Mouse (Mus musculus): ENCODE measurements around the gene Gga1.
"Not testable (repeated sequence)": the region's sequence is repeated elsewhere in the genome, so short reads cannot be mapped to it uniquely, and the experiment has no call there.

Gga1 gene

GRCm38 (mm10) chr15:78845321-78845720, 31.7 kb upstream of the Gga1 start:
- DNase-seq (ENCODE audit: low spot score in 2 of 2), result no peak

GRCm38 (mm10) chr15:78845867-78846266, 31.1 kb upstream of the Gga1 start:
- DNase-seq (ENCODE audit: low spot score in 2 of 2), result no peak

GRCm38 (mm10) chr15:78846352-78846751, 30.6 kb upstream of the Gga1 start:
- no peak for DNase-seq (ENCODE audit: low spot score in 2 of 2)

DNA sequence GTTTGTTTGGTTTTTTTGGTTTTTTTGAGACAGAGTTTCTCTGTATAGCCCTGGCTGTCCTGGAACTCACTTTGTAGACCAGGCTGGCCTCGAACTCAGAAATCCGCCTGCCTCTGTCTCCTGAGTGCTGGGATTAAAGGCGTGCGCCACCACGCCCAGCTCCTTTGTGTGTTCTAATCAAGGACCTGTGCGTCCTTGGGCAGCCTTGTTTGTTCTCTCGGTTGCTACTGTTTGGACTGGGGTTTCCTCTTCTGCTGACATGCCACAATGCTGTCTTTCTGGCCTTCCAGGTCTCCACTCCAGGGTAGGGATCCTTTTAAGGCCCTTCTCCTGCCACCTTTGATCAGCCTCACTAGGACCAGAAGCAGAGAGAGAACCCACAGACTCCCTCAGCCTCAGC, 30.2 kb upstream of the Gga1 start:
- DNase-seq (ENCODE audit: low spot score in 2 of 2), result not testable (repeated sequence)

DNA sequence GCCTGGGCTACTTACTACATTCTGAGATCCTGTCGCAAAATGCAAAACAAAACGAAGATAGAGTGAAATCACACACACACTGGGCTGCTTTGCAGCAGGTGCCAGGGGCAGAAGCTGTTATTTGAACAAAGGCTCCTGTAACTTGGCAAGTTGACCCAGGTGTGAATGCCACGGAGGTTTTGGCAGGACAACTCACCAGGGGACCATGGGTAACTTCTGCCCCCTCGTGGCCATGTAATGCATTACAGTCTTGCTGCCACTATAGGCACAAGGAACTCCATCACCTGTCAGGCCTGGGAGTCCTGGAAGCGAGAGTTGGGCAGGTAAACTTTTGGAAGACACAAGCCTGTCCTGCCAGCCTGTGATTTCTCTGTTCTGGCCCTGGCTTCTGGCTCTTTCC, 28.5 kb upstream of the Gga1 start:
- peak; percentile 79 to 83 for DNase-seq (ENCODE audit: low spot score in 2 of 2)

DNA sequence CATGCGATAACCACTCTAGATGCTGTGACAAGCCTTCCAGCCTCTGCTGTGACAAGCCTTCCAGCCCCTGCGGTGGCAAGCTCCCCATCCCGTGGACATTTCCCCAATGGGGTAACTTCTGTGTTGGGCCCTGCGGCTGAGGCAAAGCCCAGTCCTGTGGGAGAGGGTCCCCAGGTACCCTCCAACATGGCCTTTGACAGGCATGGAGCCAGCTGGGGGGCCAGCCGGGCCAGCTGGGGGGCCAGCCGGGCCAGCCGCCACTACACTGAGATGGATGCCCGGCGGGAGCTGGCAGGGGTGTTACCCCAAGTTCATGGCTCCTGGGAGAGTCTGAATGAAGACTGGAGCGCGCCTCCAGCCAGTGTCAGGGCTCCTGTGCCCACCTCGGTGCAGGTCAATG, 27.5 kb upstream of the Gga1 start:
- no peak for DNase-seq (ENCODE audit: low spot score in 2 of 2)

DNA sequence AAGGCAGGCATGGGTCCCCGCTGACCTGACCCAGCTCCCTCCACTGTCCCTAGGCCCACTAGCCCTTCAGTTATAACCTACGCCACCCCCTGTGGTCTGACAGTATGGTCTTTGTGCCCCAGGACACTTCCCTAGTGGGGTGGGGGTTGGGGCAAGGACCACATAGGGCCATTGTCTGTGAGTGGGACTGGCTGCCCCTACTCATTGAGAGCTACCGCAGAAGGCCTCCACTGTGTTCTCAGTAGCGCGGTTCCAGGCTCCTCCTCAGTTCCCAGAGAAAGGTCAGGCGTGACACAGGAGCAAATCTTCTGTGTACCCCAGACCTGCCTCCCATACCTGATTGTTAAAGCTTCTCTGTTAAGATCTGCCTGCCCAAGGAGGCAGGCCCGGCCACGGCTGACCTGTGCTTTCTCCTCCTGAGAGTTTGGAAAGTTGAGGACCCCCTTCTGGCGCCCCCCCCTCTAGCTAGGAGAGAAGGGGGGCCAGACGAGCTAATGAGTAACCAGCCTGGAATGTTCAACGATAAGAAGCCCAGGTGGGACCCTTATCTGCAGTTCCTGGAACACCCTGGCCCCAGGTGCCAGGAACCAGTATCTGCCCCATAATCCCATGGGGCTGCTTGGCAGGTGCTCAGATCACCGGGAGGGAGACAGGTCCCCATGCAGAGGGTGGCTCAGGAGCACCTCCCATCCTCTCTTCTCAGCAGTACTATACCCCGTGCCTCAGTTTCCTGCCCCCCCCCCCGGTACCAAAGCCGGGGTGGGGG, 26.7 kb upstream of the Gga1 start:
- DNase-seq (ENCODE audit: low spot score in 2 of 2), result no peak

DNA sequence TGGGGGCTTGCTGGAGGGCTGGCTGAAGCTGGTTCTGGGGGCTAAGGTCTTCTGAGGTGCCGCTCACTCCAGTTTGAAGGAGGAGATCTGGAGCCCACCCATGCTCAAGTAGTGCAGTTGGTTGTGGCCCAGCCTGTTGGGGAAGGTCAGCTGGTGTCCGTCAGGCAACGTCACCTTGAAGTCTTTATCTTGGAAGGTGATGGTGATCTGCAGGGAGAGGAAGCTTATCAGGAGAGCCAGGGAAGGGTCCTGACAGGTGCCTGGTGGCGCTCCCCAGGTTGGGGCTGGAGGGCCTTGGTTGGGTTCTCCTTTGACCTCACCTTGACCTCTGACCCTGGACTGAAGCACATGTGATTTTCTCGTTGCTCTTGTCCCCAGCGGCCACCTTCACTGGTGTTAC, 26.0 kb upstream of the Gga1 start:
- DNase-seq (ENCODE audit: low spot score in 2 of 2), result no peak

GRCm38 (mm10) chr15:78851505-78852153, 25.4 kb upstream of the Gga1 start:
- peak; percentile 90 to 92 for DNase-seq (ENCODE audit: low spot score in 2 of 2)

GRCm38 (mm10) chr15:78855303-78855965, 21.6 kb upstream of the Gga1 start, which contains the start of gene Lgals2:
Gene Lgals2 (minus strand): TSS chr15:78855529.
- DNase-seq (ENCODE audit: low spot score in 2 of 2), result no peak

- DNase-seq (ENCODE audit: low spot score in 2 of 2), result no peak
These were observed 20.0 kb upstream of the Gga1 start for GRCm38 (mm10) chr15:78857009-78857408.

DNA sequence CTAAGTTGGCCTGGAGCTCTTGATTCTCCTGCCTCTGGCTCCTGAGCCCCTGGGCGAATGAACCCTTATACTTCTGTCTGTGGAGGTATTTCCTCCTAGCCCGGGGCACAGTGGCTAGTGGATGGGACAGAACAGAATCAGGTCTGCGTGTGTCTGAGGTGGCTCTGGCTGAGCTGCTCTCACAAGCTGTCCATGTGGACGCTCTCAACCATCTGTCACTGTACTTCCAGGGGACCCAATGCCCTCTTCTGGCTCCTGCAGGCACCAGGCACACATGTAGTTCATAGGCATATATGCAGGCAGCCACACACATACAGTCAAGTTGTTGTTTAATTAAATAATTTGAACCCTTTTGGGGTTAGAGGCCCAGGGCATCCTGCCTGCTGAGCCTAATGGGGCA, 17.7 kb upstream of the Gga1 start:
- no peak for DNase-seq (ENCODE audit: low spot score in 2 of 2)

DNA sequence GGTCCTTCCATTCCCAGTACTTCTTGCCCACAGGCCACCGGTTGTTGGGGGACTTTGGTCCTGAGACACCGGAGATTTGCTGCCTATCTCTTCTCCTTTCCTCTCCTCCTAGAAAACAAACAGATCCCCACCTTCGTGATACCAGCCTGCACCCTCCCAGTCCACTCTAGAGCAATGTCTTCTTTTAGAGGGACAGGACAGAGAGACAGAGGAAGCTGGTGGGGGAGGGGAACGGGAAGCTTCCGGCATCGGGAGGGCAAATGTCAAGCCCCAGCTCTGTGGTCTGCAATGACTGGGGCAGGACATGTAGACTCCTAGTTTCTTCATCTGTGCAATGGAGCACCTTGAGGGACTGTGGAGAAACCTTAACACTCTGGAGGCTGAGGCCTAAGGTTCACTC, 17.3 kb upstream of the Gga1 start:
- no peak for DNase-seq (ENCODE audit: low spot score in 2 of 2)

DNA sequence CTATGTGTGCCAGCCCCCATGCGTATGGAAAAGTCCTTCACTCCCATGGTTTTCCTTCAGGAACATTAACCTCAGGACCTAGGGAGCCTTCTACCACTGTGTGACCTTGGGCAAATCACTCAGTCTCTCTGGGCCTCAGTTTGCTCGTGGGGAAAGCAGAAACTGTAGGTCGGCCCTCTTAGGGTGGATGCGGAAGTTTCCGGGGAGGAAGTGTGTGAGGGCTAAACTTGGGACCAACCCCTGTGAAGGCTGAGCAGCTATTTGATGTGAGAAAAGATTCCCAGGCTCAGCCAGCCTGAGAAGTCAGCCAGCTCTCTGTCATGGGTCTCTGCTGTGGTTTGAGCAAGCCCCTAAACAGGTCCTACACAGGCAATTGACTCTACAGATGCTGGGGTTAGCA, 14.7 kb upstream of the Gga1 start:
- DNase-seq (ENCODE audit: low spot score in 2 of 2), result no peak

DNA sequence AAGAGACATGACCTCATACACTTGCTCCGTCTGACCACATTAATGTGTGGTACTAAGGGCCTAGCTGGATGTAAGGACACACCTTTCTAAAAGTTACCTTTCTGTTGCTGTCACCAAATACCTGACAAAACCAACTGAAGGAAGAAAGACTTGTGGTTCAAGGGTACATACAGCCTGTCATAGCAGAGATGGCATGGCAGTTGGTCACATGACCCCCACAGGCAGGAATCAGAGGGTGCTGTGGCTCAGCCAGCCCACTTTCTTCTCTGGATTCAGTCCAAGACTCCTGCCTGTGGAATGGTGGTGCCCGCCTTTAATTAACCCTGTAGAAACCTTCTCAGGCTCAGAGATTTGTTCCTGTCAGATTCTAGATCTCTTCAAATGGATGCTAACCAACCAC, 13.8 kb upstream of the Gga1 start:
- no peak for DNase-seq (ENCODE audit: low spot score in 2 of 2)

GRCm38 (mm10) chr15:78863852-78864253, 13.1 kb upstream of the Gga1 start:
- DNase-seq (ENCODE audit: low spot score in 2 of 2), result no peak

DNA sequence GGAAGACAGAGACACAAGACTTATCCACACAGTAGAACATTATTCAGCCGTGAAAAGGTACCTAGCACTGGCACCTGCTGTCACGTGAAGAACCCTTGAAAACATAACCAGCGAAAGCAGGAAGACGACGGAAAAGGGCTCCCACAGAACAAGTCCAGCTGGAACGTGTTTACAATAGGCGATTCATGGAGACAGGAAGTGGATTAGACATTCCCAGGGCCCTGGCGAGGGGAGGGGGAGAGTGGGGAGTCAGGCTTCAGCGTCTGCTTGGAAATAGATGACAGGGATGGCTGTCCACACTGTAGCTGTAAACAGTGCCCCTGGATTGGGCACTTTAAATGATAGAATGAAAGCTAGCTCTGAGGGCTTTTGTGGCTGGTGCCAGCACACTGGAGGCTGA, 8.6 kb upstream of the Gga1 start:
- no peak for DNase-seq (ENCODE audit: low spot score in 2 of 2)

DNA sequence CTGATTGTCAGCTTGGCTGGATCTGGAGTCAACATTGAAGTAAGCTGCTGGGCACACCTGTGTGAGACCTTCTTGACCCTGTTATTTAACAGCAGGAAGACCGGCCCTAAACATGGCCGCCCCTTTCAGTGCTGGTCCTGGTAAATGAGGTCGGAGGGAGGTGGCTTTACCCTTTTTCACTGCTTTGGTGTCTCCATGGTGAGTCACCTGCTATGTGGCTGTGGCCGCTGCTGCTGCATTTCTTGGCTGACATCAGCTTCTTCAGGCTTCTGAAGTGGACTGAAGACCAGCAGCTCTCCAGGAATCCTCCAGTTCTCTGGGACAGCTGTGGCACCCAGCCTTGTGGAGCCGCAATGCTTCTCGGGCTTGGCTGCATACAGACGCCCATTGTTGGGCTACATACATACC, 8.2 kb upstream of the Gga1 start:
- no peak for DNase-seq (ENCODE audit: low spot score in 2 of 2)

- DNase-seq (ENCODE audit: low spot score in 2 of 2), result peak in 1 of 2 experiments; percentile 40
These were observed 7.2 kb upstream of the Gga1 start for GRCm38 (mm10) chr15:78869775-78870174.

- DNase-seq (ENCODE audit: low spot score in 2 of 2), result no peak
These were observed 4.9 kb upstream of the Gga1 start for GRCm38 (mm10) chr15:78872021-78872608.

GRCm38 (mm10) chr15:78873803-78874435, 3.1 kb upstream of the Gga1 start:
- DNase-seq (ENCODE audit: low spot score in 2 of 2), result no peak

- no peak for DNase-seq (ENCODE audit: low spot score in 2 of 2)
These were observed 2.0 kb upstream of the Gga1 start for GRCm38 (mm10) chr15:78874989-78875388.
